Mouse (Mus musculus) left cerebral cortex, adult 2 months (tissue): ENCODE results near the gene Smo. TPM values are rescaled to one million over a fixed set of nuclear protein-coding genes. Genes with fewer than 3 reads are reported as not detected.

Experiments used
- DNase-seq, 2 experiments: peaks; one replicate each; pipeline ENCODE4 v3.0.0; 2021 to 2022; ENCODE audit warnings: low spot score in 2 of 2, mixed read lengths in 1 of 2; ENCODE audit errors: extremely low spot score in 1 of 2
- H3K27ac ChIP-seq: fragments of 200-600 bp; 2 replicates; pipeline ENCODE4 v1.8.1; 2022
- H3K4me3 ChIP-seq: fragments of 200-600 bp; 2 replicates; pipeline ENCODE4 v1.8.1; 2022
- CTCF ChIP-seq: fragments of 200-600 bp; IDR thresholded peaks from 2 replicates; pipeline ENCODE4 v1.8.1; 2022; ENCODE audit warnings: antibody characterized with exemption, mild to moderate bottlenecking, moderate library complexity
- intact Hi-C: fragments of 180-260 bp; cut with DNase I; formaldehyde crosslinking; loops from one replicate; pipeline ENCODE4 v1.15.1; 2025
- total RNA-seq, 2 experiments: library from RNA; stranded (reverse); gene quantifications; 2 replicates each; pipeline ENCODE4 v1.2.3; 2021

The Smo gene
- total RNA-seq, 2 experiments from 2014 or later, result 9.0 to 9.2 TPM

DNA sequence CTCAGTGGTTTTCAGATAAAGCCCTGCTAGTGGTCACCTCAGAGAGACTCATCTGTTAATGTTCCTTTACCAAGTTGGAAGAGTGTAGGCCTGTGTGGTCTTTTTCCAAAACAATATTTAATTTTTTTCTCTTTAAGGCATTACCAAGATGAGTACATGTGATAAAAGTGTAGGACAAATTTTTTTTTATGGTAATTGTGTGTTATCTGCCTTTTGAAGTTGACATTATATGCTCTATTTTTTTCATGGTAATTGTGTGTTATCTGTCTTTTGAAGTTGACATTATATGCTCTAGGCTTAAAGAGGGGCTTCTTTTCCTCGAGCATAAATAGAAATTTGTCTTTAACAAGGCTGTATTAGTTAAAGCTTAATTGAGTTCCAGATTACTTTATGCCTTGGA, 46.9 kb downstream of the Smo start:
- intact Hi-C loops, result no loop called here
- Histone ChIP-seq H3K4me3 (no peak overlapping the region), H3K27ac (no peak overlapping the region)
- no peak for TF ChIP-seq CTCF
- no peak for DNase-seq

DNA sequence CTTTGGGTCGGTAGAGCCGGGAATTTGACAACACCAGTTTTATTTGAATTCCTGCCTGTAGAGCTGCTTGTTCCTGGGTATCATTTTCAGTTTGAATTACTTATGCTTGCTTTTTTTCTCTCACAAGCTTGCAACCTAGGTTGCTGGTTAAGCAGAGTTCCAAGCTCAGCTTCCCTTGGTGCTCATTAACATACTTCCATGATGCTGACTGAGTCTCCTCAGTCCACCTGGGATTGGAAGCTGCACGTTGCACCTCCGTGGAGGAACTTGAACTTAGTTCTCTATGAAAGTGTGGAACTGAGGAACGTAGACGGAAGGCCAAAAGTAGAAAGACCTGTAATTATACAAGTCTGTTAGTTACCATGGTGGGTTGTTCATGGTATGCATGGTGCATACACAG, 48.7 kb downstream of the Smo start:
- Histone ChIP-seq H3K4me3 (no peak overlapping the region), H3K27ac (no peak overlapping the region)
- intact Hi-C loops, result no loop called here
- no peak for DNase-seq
- no peak for TF ChIP-seq CTCF

DNA sequence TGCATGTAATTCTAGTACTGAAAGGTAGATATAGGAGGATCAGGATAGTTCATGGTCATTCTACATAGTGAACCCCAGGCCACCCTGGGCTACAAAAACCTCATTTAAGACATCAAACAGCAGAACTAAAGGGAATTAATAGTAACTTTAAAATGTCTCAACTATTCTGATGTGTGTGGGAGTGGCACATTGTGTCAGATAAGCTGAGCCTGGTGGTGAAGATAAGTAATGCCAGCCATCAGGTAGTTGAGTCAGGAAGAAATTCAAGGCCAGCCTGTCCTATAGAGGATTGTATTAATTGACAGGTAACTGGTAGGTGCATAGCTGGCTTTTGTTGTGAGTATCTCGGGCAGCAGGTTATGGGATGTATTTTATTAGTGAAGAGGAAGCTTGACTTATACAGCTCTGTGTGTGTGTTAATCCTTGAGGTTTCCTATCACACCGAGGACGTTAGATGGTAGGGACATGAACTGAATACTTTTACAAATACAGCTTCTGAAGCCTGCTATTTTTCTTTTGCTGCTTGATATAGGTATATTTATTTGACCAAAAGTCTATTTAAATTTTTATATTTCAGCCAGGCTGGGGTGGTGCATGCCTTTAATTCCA, 49.2 kb downstream of the Smo start:
- Histone ChIP-seq H3K4me3 (no peak overlapping the region), H3K27ac (no peak overlapping the region)
- intact Hi-C loops, result no loop called here
- no peak; the same call in 1 of the 2 replicates for TF ChIP-seq CTCF
- no peak for DNase-seq

DNA sequence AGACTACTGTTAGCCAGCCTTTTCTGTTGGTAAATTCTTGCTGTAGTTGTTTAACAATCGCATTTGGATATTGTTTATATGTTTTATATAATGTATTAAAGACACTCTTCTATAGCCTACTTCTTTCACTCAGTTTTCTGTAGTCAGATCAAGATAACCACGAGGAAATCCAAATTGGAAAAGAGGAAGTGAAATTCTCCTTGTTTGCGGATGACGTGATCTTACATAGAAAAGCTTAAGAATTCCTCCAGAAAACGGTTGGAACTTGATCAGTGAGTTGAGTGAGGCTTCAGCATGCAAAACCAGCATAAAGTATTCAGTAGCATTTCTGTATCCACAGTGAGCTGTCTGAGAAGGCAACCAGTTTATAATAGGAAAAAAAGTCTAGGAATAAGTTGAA, 50.5 kb downstream of the Smo start:
- TF ChIP-seq CTCF, result no peak

DNA sequence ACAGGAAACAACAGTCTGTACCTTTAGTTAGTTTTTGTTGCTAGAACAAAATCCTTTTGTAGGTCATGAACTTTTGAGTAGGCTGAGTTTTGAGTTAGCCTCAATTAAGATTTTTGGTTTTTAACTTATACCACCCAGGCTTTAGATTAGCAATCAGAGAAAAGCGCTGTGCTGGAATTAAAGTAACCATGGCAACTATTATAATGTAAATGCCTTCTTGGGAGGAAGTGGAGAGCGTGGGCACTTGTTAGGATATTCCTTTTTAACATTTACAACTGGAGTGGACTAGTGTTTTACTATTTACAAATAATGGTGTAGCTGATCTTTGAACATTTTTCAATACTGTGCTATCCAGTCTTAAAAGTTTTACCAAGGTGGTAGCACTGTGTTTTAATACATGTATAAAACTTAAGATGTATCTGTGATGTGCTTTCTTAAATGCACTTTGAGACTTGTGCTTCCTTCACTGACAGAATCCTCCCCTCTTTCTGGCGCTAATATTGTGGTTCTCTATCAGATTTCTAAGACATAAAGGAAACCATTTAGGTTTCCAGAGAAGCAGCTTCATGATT, 53.6 kb downstream of the Smo start:
- Histone ChIP-seq H3K4me3 (no peak overlapping the region), H3K27ac (no peak overlapping the region)
- intact Hi-C loops, result no loop called here
- no peak for DNase-seq
- TF ChIP-seq CTCF, result no peak

More for the DNA sequence above, 50.5 kb downstream of the Smo start:
- H3K4me3 ChIP-seq, result no peak overlapping the region
- intact Hi-C loops, result no loop called here
- DNase-seq, result no peak
- H3K27ac ChIP-seq, result no peak overlapping the region

DNA sequence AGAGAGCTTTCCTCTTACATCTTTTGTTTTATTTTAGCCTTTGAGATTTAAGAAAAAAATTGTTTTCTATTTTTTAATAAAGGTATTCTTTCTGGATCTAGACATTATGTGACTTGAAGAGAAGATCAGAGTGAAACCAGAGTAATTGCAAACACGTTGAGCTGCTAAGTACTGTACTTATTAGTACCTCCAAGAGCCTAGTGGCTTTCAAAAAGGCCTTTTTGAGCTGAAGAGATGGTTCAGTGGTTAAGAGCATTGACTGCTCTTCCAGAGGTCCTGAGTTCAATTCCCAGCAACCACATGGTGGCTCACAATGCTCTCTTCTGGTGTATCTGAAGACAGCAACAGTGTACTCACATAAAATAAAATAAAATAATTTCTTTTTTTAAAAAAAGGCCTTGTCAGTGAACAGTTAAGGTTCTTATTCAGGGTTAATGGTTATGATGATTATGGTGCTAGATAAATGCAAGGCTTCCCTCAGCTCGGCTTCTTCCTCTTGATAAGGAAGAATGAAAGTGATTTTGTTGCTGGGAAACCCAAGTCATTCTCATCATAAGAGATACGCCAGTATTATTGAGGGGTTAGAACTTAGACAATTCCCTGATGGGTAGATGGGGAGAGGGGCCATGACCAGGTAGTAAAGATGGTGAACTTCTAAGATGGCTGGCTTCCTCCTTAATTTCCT, 54.9 kb downstream of the Smo start:
- intact Hi-C loops, result no loop called here
- no peak for DNase-seq
- Histone ChIP-seq H3K4me3 (no peak overlapping the region), H3K27ac (no peak overlapping the region)
- TF ChIP-seq CTCF, result no peak

DNA sequence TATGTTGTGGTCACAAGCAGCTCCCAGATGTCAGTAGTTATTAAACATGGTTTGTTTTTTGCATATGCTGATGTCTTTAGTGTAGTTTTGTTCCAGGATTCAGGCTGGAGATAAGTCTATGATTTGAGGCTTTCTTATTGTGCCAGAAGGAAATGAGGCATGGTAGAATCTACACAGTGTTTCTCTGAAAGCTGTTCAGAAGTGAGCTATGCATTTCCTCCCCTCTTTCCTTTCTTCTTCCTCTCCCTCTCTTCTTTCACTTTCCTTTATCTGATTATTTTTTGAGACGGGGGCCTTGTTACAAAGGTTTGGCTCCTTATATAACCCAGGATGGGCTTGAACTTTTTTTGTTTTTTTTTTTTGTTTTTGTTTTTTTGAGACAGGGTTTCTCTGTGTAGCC, 58.2 kb downstream of the Smo start:
- Histone ChIP-seq H3K27ac (no peak overlapping the region), H3K4me3 (no peak overlapping the region)
- intact Hi-C loops, result no loop called here
- no peak for TF ChIP-seq CTCF
- DNase-seq, result no peak

DNA sequence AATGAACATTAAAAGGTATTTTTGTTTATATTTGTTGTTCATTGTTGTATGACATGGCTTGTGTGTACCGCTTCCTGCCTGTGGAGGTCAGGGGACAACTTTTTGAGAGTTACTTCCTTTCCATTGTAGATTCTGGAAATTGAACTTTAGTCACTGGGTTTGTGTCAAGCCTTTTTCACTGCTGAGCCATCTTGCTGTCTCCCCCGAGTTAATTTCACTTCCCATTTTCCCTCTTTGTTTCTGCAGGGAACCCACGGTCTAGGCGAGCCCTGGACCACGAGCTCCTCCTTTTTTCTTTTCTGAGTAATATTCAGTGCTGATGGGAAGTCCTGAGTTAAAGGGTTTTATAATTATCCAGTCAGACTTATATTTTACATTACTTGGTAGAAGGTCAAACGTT, 59.3 kb downstream of the Smo start:
- intact Hi-C loops, result no loop called here
- H3K27ac ChIP-seq, result no peak overlapping the region
- no peak for TF ChIP-seq CTCF

DNA sequence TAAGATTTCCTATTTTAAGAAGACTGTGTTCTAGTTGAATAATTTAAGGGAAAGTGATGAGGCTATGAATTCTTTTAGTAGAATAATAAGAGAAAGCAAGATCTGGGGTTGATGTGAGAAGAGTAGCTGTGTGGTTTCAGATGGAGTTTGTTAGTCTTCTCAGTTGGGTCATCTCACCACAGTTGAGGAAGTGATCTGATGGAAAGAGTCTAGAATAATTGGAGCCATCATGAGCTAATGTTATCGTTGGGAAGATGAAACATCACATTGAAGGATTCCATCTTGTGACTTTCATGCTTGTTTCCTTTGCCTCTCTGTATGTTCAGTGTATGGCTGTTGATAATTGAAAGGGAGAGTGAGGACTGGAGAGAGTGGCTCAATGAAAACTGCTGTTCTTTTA, 67.7 kb downstream of the Smo start:
- DNase-seq, result no peak
- TF ChIP-seq CTCF, result no peak
- Histone ChIP-seq H3K27ac (no peak overlapping the region), H3K4me3 (no peak overlapping the region)
- intact Hi-C loops, result no loop called here

More for the DNA sequence above, 59.3 kb downstream of the Smo start:
- DNase-seq, result no peak
- no peak overlapping the region for H3K4me3 ChIP-seq

DNA sequence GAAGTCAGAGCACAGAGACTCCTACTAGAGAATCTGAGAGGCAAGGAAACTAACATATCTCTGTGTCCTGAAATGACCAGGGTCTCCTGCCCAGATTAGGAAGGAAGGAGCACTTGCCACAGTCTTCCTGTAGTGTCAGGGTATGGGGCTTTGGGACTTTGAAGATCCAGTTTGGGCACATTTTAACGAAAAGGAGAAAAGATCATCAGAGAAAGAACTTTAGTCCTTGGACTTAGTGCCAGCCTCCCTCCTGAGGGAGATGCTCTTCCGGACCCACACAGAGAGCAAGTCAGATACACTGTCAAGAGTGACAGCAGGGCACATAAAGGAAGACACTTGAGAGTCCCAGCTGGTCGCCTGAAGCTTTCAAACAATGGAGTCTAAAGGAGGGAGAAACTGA, 68.7 kb downstream of the Smo start:
- no peak for TF ChIP-seq CTCF
- intact Hi-C loops, result no loop called here
- no peak for DNase-seq
- no peak overlapping the region for H3K27ac ChIP-seq
- no peak overlapping the region for H3K4me3 ChIP-seq

DNA sequence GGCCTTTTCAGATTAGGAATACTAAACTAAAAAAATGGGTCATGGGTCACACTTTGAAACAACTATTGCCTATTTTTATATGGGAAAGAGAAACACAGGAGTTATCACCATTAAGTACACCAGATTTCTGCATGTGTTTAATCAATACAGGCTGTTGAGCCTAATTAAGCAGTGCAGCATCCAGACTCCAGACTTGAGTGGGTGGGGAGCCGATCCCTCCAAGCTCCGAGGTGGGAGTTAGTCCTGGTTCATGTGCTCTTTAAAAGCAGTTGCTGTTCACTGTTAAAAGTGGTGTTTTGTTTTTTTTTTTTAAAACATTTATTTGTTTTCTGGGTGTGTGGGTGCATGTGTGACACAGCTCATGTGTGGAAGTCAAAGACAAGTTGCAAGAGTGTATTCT, 70.1 kb downstream of the Smo start:
- no peak for DNase-seq

More for the DNA sequence above, 70.1 kb downstream of the Smo start:
- intact Hi-C loops, result no loop called here
- TF ChIP-seq CTCF, result no peak
- Histone ChIP-seq H3K27ac (no peak overlapping the region), H3K4me3 (no peak overlapping the region)

Other genes with a start within 250 kb of the Smo start
- gene Kcp, start 227.6 kb upstream of the Smo start, total RNA-seq, result 1 to 10 TPM; 1.1 to 2.2 TPM
- 1 to 10 TPM; 4.0 to 4.4 TPM for gene Irf5, start 208.9 kb upstream of the Smo start, total RNA-seq
- 10 to 100 TPM; 72.7 to 73.3 TPM for gene Tnpo3, start 125.6 kb upstream of the Smo start, total RNA-seq
- 10 to 100 TPM; 27.5 to 28.2 TPM for gene Tspan33, start 41.3 kb upstream of the Smo start, total RNA-seq
- gene Ahcyl2, start 32.5 kb downstream of the Smo start, total RNA-seq, result 100 to 1,000 TPM; 137 to 141 TPM
- gene Strip2, start 181.5 kb downstream of the Smo start, total RNA-seq, result 10 to 100 TPM; 17.0 to 24.1 TPM